Mouse (Mus musculus): Measurements from ENCODE around the gene Map3k5. TPM values are rescaled to one million over a fixed set of nuclear protein-coding genes. Genes with fewer than 3 reads are reported as not detected.
"Not testable (repeated sequence)": the region's sequence is repeated elsewhere in the genome, so short reads cannot be mapped to it uniquely, and the experiment has no call there.

The Map3k5 gene
- total RNA-seq, 2 experiments from 2014 or later, result 36.5 to 39.3 TPM

DNA sequence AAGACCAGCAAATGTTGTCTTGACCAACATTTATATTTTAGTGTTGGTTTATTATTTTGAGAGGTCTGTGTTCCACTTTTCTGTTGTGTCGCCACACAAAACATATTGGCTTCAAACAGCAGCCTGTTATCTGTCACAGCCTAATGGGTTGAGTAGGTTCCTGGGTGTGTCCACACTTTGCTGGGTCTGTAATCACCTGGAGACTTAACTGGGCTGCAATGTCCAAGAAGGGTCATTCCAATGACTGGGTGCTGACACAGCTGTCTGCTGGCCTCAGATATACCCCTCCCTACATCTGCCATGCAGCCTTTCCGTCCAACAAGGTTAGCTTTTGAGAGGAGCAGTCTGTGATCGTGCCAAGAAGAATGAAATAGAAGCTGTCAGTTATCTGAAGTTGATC, 20.3 kb downstream of the Map3k5 start:
- intact Hi-C loops (cut with DNase I), result no loop called here
- DNase-seq (ENCODE audit: extremely low spot score in 1 of 2, low spot score in 2 of 2), result no peak

DNA sequence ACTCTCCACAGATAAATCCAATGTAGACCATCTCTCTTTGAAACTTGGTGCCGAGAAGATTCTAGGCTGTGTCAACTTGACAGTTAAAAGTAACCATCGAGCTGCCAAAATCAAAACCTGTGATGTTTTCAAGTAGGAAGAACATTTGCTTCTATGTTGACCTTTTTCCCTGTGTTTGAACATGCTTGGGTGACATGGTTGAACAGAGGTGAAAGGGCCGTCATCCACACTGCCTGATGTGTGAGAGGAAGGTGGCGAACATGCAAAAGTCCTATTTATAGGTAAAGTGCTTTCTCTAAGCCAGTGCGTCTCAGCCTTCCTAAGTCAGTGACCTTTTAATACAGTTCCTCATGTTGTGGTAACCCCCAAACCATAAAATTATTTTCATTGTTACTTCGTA, 21.5 kb downstream of the Map3k5 start:
- DNase-seq (ENCODE audit: extremely low spot score in 1 of 2, low spot score in 2 of 2), result no peak
- intact Hi-C loops (cut with DNase I), result no loop called here

DNA sequence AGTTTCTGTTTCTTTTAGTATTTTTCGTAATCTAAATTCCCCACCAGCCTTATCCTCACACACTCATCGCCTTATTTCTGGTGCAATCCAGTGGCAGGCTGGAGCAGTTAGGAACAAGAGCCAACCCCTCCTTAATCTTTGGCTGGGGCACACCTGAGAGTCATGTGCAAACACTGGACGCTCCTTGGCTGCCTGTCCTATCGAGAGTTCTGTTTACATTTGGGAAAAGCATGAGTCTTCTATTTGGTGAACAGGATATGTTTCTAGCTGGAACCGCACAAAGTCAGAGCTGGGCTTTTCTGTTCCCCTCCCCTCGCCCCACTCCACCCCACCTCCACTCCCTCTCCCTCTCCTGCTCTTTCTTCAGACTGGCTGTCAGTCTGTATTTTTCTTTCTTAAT, 22.5 kb downstream of the Map3k5 start:
- DNase-seq (ENCODE audit: extremely low spot score in 1 of 2, low spot score in 2 of 2), result no peak
- intact Hi-C loops (cut with DNase I), result no loop called here

DNA sequence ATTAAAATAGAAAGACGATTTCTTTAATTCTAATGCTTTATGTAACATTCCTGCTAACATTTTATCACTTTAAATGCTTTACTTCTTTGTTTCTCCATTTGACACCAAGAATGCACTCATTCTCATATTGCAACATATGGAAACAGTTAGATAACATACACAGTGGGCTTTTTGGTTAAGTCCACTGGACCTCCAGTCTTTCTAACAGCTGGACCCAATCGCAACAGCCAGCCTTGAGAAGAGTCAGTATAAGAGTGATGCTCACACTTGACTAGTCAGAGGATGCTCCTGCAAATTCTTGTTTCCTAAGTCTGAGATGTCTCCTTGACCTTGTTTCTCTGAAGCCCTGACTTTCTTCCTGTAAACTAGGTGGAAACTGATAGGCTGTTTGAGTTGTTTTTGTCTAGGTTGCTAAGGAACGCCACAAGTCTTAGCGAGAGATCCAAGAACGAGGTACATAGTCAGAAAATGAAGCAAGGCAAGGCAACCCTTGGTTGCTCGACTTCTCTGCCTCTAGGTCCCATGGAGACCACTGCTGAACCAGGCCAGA, 26.6 kb downstream of the Map3k5 start:
- intact Hi-C loops (cut with DNase I), result no loop called here
- no peak for DNase-seq (ENCODE audit: extremely low spot score in 1 of 2, low spot score in 2 of 2)

DNA sequence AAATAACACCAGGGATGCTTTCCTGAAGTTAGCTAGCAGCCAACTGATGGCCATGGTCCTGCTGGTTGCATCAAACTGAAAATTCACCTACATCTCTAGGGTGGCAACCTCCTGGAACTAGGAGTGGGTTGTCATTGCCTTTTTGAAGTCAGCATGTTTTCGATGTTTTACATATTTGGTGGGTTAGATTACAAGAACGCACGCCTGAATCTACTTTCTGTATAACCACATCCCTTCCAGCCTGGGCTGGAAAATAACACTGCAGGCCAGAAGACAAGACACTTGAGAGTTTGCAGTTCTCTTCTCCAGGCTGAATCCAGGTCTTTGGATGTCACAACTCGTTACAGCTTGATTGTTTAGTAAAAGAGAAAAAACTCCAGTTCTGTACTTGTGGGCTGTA, 28.5 kb downstream of the Map3k5 start:
- DNase-seq (ENCODE audit: extremely low spot score in 1 of 2, low spot score in 2 of 2), result no peak
- intact Hi-C loops (cut with DNase I), result no loop called here

DNA sequence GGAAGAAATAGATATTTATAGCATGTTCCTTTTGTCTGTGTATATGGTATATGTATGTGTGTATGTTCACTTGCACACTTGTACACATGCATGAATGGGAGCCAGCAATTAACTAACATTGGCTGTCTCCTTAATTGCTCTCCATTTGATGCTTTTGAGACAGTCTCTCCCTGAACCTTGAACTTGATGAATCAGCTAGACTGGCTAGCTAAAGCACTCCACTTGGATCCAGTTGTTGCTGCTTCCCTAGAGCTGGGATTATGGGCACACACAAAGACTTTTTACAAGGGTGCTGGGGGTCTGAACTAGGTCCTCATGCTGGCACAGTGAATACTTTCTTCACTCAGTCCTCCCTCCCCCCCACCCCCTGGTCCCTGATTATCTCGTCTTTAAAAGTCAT, 28.9 kb downstream of the Map3k5 start:
- intact Hi-C loops (cut with DNase I), result no loop called here
- DNase-seq (ENCODE audit: extremely low spot score in 1 of 2, low spot score in 2 of 2), result no peak

DNA sequence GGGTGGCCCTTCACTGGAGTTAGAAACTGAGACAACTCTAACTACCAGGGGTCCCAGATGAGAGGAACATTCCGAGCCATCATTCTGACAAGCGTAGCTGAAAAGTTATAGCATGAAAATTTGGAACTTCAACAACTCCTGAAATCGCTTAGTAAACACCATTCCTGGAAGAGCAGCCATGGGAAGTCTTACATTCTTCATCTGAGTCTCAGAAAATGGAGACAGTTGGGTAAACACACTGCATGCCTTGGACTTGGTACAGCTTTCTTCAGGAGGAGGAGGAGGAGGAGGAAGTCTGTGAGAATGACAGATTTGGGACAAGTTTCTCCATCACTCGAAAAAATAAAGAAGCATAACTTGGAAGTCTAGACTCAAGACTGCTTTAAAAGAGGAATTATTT, 29.8 kb downstream of the Map3k5 start:
- DNase-seq (ENCODE audit: extremely low spot score in 1 of 2, low spot score in 2 of 2), result no peak
- intact Hi-C loops (cut with DNase I), result no loop called here

DNA sequence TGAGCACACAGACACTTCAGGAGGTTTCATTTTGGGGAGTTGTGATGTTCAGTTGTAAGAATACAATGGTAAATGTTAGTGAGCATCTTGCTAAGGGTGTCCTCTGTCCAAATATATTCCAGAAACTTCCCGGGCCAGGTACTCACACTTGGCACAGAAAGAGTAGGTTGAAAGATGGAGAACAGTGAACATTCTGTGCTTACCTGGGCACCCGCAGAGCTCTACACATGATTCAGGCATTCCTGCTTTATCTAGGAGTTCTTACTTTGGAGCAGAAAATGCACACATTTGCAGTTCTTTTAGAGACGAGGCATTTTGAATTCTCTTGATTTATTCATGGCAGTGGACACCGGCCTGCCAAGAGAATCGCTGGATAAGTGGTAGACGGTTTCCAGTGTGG, 32.3 kb downstream of the Map3k5 start:
- no peak for DNase-seq (ENCODE audit: extremely low spot score in 1 of 2, low spot score in 2 of 2)
- intact Hi-C loops (cut with DNase I), result no loop called here

DNA sequence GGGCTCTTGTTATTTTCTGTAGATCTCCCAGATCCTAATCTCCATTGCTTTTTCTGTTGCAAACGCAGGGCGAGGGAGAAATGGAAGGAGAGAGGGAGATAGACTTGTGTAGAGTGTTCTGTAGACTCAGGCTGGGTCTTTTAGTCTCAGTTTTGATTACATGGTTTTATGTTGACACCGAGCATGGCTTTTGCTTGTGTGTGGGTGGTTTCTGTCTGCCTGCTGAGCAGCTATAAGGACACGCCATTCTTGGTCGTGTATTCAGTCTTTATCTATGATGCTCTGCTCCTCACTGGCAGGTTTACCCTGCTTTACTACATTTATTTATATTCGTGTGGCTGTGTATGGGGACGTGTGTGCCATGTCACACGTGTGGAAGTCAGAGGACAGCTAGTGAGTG, 34.2 kb downstream of the Map3k5 start:
- intact Hi-C loops (cut with DNase I), result no loop called here
- no peak for DNase-seq (ENCODE audit: extremely low spot score in 1 of 2, low spot score in 2 of 2)

DNA sequence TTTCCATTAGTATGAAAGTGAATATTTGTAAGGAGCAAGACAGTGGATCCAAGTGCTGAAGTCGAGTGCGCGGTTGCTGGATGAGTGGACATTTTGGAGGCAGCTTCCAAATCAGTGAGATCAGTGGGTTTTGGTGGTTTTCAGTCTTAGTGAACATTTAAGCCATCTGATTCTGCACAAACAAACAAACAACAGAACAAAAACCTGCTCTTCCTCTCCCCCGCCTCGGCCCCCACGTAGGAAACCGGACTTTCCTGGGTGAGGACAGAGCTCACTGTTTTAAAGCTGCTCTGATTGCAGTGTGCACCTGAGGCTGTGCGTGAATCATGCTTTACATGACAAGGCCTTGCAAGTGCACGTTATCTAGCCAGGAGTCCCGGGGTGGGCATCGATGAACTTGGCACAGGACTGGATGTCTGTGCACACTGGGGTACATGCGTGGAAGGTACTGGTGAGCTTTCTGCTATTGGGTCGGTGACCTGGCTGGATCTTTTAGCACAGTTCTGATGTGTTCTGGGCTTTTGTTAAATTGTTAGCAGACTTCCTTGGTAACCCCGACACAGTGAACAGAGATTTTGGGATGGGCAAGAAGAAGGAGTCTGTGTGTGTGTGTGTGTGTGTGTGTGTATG, 35.7 kb downstream of the Map3k5 start:
- no peak for DNase-seq (ENCODE audit: extremely low spot score in 1 of 2, low spot score in 2 of 2)
- intact Hi-C loops (cut with DNase I), result no loop called here

DNA sequence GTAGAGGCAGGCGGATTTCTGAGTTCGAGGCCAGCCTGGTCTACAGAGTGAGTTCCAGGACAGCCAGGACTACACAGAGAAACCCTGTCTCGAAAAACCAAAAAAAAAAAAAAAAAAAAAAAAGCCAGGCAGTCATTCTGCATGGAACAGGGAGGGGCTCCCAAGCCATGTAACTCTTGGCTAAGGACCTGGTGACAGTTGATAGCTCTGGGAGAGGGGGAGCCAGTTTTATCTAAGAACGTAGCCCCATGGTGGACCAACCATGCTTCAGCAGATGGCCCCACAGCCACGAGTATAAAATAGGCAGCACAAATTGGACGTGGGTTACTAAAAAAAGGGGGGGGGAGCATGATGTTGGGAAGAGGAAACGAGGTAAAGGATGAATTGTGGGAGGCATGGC, 37.2 kb downstream of the Map3k5 start:
- intact Hi-C loops (cut with DNase I); DNase-seq (ENCODE audit: extremely low spot score in 1 of 2, low spot score in 2 of 2): not testable (repeated sequence)

DNA sequence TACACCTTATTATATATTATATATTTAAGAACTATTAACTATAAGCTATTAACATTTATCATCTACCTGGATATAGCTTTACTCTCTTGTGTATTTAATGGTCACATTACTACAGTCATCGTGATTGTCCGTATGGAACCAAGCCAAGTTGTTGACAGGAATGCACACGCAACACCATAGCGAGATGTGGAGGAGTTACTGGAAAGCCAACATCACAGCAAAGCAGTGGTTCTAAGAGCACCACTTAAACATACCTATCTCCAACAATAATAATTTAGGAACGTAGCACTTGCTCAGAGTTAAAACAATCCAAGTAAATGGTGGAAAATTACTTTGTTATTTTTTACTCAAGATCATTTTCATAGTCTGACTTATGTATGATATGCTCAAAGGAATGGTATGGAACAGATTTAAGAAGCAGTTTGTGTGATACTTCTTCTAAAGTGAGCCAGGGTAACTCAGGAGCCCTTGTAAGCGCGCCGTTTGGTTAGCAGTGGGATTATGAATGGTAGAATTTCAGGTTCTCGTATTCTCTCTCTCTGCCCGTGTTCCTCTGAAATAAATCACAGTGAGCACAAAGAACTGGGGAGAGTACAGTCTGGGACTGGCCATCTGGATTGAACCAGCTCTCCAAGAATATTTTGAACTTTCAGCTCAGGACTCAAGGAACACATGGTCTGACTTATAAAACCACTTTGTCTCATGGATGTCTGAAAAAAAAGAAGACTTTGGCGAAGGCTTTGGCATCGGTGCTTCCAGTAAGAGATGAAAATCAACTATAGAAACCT, 39.2 kb downstream of the Map3k5 start:
- no peak for DNase-seq (ENCODE audit: extremely low spot score in 1 of 2, low spot score in 2 of 2)
- intact Hi-C loops (cut with DNase I), result no loop called here

DNA sequence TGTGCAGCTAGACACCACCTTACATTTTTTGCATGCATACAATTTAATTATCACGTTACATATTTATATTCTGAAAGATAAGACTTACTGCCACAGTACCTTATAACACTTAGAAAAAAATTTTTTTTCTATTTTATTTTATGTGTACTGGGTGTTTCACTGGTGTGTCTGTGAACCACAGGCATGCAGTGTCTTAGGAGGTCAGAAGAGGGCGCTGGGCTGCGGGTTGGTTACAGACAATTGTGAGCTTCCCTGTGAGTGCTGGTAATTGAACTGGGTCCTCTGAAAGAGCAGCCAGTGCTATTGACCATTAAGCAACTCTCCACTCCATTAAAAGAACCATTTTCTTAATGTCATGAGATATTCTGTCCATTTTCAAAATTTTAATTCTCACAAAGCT, 43.3 kb downstream of the Map3k5 start:
- DNase-seq (ENCODE audit: extremely low spot score in 1 of 2, low spot score in 2 of 2), result no peak
- intact Hi-C loops (cut with DNase I), result no loop called here

DNA sequence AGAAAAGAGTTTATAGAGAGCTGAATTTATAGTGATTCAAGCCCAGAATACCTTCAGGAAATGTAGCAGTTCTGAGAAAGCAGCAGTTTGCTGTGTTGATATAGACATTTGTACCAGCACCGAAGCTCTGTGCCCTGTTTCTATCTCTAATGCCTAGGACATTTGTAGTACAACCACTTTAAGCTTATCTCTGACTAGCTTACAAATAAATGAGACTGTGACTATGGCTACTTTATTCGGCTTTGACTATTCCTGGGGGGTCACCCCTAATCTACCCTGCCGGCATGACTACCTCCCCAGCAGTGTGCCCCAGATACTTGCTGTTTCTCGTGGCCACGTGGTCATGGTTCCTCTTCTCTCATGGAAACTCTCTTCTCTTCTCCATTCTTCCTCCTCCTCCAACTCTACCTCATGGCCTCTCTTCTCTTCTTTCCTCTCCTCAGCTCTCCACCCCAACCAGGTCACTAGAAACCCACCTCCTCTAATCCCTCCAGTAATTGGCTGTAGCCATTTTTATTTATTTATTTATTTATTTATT, 44.5 kb downstream of the Map3k5 start:
- intact Hi-C loops (cut with DNase I), result no loop called here
- DNase-seq (ENCODE audit: extremely low spot score in 1 of 2, low spot score in 2 of 2), result no peak

DNA sequence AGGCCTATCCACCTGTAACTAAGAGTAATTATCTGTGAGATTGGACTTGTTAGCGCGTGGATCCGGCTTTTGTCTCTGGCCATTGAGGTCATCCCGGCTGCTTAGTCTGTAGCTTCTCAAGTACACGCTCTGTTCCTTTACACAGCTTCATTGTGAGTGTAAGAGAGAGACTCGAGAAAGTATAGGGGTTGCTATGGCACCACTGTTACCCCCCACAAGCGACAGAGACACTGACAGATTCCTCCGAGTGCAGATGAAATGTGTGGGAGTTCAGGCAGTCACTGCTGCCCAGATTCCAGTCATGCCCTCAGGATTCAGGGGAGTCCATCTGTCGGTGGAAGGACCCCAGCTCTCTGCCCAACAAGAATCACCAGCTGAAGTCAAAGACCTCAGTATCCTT, 53.5 kb downstream of the Map3k5 start:
- intact Hi-C loops (cut with DNase I), result no loop called here
- no peak for DNase-seq (ENCODE audit: extremely low spot score in 1 of 2, low spot score in 2 of 2)

DNA sequence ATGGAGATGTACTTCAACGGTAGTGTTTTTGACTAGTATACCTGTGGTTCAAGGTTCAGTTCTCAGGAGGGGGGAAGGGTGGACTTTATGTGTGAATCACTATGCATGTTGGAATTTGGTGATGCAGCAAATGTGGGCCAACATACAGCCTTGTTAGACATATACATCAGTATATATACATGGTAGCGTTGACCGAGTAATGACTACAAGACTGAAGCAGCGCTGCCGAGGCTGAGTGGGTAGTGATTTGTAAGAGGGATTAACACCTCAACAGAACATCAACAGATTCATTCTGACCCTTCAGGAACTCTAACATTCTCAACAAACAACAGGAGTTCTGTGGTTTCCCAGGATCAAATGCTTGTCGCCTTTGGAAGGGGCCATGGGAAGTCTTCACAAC, 55.7 kb downstream of the Map3k5 start:
- DNase-seq (ENCODE audit: extremely low spot score in 1 of 2, low spot score in 2 of 2), result no peak
- intact Hi-C loops (cut with DNase I), result no loop called here

DNA sequence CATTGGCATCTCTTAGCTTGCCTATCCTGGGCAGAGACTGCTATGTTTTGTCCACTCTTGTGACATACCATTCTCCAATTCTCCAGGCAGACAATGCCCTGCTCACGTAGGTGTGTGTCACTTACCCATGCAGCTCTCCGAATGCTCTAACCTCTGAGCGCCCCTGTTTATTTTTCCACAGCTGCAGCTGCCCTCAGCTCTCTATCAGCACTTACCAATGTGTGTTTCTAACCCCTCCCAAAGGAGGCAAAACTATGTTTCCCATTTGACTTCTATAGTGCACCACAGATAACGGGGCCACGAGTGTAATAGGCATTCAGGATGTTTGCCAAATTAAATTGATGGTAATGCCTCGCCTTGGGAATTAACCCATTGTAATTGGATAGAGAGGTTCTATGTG, 56.4 kb downstream of the Map3k5 start:
- no peak for DNase-seq (ENCODE audit: extremely low spot score in 1 of 2, low spot score in 2 of 2)
- intact Hi-C loops (cut with DNase I), result no loop called here

DNA sequence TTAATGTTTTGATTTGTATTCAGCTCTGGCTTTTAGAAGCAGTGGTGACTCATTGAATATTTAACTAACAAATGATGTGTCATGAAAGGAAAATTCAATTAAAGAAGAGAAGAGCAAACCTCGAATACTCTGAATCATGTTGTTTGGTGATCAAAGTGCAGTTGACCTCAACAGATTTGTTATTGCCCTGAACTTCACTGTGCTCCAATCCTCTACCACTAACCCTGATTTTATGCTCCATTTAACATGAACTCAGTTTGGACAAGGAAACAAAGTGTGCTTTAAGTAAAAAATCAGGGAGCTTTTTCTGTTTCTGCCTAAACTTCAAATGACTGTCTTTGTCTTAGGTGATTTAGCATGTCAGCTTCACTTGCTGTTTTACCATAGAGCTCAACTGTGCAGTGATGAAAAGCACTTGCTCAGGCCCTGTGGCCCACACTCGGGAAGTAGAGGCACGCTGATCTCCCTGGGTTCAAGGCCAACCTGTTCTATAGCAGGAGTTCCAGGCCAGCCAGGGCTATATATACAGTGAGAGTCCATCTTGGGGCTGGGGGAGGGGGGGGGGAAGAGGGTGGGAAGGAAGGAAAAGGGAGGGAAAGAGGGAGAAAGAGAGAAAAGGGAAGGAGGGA, 57.1 kb downstream of the Map3k5 start:
- intact Hi-C loops (cut with DNase I), result no loop called here
- DNase-seq (ENCODE audit: extremely low spot score in 1 of 2, low spot score in 2 of 2), result no peak

DNA sequence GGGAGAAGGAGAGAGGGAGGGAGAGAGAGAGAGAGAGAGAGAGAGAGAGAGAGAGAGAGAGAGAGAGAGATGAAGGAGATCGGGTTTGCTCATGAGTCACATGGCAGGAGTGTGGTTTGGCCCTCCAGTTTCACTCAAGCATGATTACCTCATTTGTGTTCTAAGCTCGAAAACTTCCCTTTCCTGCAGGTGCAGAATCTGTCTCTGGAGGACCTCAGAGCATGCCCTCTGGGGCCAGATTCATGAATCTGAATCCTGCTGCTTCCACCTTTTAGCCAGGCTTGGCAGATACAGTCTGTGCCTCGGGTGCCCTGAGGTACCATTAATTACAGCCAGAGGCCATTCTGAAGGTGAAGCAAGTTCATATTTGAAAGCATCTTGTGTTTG, 57.6 kb downstream of the Map3k5 start:
- DNase-seq (ENCODE audit: extremely low spot score in 1 of 2, low spot score in 2 of 2), result no peak
- intact Hi-C loops (cut with DNase I), result no loop called here

Data from left cerebral cortex, postnatal 10 days (tissue).